Mouse (Mus musculus) retina, postnatal 1 day (tissue): ENCODE data around the gene Il27.

ENCODE experiments used
- DNase-seq: peaks from one replicate; pipeline ENCODE4 v3.0.0-alpha.2; 2012

Il27 gene

DNA sequence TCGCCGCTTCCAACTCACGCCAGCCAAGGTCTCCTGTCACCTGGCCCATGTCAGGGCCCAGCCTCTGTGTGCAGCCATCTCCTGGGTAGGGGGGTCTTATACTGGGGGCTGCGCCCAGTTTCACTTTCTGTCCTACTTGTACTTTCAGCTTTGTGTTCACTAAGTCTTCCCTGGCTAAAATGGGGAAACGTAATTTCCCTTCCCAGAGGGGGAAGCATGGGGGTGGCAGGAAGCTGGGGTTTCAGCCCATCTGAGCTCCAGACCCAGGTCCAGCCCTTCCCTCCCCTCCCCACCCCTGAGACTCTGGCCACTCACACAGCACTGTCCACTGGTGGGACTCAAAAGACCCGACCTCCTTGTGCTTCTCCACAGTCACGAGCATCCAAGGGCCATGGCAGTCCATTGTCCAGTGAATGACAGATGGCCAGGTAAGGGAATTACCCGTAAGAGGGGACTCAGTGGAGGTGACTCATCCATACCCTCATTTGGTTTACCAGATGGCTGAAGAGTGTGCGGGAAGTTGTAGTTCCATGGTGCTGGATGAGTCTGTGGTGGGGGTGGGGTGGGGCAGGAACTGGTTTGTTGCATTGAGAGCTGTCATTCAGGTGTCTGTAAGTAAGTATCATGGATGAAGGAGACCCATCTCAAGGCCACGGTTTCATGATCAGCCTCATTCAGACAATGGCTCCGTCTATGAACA lies at the start of gene Il27:
Gene Il27, minus strand, starts transcription at position 80 of the 700 bp plus-strand sequence.
- DNase-seq: no peak

DNA sequence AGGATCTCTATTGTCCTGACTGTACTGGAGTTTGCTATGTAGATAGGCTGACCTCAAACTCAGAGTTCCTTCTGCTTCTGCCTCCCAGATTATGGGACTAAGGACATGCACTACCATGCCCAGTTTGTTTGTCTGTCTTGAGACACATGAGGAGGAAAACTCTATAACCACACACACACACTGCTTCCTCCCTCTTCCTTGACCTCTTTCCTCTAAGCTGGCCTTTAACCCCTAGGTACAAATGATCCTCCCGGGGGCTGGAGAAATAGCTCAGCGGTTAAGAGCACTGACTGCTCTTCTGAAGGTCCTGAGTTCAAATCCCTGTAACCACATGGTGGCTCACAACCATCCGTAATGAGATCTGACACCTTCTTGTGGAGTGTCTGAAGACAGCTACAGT lies 49.6 kb upstream of the Il27 start:
- no peak for DNase-seq

DNA sequence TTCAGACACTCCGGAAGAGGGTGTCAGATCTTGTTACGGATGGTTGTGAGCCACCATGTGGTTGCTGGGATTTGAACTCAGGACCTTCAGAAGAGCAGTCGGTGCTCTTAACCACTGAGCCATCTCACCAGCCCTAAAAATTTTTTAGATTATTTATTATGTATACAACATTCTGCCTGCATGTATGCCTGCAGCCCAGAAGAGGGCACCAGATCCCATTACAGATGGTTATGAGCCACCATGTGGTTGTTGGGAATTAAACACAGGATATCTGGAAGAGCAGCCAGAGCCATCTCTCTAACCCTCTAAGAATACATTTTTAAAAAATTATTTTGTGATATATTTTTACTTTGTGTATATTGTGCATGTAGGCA lies 48.5 kb upstream of the Il27 start:
- peak; percentile 69 for DNase-seq

DNA sequence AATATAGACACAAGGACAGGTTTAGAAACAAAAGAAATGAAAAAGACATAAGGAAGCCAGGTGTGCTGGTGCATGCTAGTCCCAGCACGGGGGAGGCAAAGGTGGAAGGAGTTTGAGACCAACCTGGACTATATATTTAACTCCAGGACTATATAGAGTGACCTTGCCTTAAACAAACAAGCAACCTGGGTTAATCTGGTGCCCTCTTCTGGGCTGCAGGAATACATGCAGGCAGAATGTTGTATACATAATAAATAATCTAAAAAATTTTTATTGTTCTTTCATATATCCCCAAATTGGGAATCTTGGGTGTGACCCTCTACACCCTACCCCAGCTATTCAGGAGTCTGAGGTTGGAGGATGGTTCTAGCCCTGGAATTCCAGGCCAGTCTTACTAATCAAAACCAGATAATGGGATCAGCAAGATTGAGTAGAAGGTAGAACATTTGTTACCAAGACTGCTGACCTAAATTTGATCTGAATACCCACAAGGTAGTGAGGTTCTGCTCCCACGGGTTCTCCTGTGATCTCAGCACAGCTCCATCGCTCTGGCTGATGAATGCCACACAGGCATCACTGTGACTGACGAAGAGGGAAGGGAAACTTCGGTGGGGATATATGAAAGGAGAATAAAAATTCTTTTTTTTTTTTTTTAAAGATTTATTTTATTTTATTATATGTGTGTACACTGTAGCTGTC lies 48.0 kb upstream of the Il27 start:
- DNase-seq: no peak

GRCm38 (mm10) chr7:126636733-126637520 lies 42.2 kb upstream of the Il27 start:
- peak; percentile 61 for DNase-seq

- DNase-seq: no peak
Measured at GRCm38 (mm10) chr7:126635375-126635774, 40.6 kb upstream of the Il27 start.

GRCm38 (mm10) chr7:126632478-126632877 lies 37.7 kb upstream of the Il27 start:
- DNase-seq: no peak

- DNase-seq: no peak
Measured at GRCm38 (mm10) chr7:126630824-126631518, 36.2 kb upstream of the Il27 start, which contains the start of gene Nupr1. TSS of gene Nupr1 (minus strand) at chr7:126630861.

DNA sequence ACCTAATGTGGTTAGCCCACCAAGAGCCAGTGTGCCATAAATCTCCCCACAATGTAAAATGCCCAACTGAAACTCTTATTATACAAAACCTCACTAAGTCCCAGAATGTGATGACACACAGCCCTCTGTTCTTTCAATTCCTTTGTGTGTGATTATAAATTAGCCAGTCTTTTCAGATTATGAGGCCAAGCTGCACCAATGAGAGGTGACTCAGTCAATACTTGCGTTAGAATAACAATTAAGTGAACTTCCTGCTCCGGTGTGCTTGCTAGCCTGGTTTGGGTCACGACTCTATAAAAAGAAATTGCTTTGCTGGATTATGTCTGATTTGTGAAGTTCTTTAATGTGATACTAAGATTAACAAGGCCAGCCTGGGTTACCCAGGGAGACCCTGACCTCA lies 35.2 kb upstream of the Il27 start:
- peak; percentile 48 for DNase-seq

GRCm38 (mm10) chr7:126628111-126628510 lies 33.4 kb upstream of the Il27 start:
- no peak for DNase-seq

GRCm38 (mm10) chr7:126625807-126626600 lies 31.3 kb upstream of the Il27 start:
- peak; percentile 6 for DNase-seq

DNA sequence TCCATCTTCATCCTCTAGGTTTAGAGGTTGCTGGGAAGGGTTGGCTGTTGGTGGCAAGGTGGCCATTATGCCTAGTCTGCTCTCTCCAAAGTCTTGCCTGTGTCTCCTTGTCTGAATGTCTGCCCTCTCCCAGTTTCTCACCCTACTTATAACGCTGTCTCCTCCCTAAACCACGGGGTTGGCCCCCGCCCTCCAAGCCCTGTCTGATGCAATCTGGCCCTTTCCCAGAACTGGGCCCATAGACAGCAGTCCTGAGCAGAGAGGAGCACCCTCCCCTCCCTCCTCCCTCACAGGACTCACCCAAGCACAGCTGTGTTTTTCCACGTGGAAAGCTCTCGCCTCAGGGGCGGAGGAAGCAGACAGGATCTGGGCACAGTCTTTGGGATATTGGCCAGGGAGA lies 30.6 kb upstream of the Il27 start:
- DNase-seq: peak; percentile 68

DNA sequence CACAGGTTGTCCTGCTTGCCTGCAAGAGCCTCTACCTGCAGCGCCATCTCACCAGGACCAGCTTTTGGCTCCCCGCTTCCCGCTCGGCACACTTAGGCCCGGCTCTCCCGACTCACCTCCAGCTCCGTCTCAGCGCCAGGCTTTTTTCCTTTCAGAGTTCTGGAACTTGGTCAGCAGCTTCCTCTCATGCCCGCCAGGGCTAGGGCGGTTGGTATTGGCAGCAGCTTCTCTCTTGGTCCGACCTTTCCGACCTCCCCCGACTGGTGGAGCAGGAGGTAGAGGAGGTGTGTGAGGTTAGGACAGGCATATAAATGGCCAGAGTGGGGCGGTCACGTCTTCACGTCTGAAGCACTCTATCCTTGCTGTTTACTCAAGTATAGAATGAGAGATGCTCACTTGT lies 30.0 kb upstream of the Il27 start:
- no peak for DNase-seq

GRCm38 (mm10) chr7:126623381-126623780 lies 28.6 kb upstream of the Il27 start:
- no peak for DNase-seq

DNA sequence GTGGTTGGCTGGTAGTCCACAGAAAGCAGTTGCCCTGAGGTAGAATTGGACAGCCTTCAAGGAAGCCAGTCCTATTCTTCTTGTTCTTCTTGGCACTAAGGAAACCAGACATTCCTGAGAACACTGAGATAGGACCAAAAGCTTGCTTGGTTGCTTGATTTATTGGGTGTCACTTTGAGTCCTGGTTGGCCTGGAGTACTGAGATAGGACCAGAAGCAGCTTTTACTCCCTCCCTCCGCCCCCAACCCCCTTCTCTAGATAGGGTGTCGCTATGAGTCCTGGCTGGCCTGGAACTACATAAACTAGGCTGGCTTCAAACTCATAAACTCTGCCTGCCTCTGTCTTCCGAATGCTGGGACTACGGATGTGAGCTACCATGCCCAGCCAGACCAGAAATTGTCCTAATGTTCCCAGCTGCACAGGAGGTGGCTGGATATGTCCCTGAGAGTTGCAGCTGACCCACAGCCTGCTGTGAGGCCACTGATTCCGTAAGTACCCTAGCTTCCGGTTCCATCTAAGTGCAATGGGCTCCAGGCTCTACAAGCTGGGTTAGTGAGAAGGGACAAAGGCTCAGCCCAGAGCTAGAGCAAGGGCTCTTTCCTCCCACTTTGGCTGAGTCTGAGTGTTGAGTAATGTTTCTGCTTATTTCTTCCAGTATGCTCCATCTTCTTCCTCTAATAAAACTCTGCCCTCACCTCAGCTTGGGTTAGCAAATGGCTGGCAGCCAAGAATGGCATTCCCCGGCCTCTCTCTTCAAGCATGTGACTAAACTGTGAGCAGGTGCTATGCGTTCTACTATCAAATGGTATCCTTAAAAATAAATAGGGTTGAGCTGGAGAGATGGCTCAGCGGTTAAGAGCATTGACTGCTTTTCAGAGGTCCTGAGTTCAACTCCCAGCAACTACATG lies 27.0 kb upstream of the Il27 start:
- DNase-seq: no peak

GRCm38 (mm10) chr7:126619559-126620275 lies 25.0 kb upstream of the Il27 start:
- no peak for DNase-seq

DNA sequence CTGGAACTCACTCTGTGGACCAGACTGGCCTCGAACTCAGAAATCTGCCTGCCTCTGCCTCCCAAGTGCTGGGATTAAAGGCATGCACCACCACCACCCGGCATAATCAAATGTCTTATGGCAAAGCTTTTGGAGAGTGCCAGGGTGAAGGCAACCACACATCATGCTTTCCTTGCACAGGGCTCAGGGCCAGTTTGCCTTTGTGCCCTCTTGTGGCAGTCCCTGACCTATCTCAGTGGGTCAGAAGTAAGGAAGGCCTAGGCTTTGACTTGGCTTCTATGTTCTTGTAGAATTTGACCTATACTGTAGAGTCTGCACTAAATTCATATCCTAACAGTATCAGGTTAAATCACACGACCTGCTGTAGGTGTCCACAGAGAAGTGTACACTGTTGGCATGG lies 22.0 kb upstream of the Il27 start:
- no peak for DNase-seq

- no peak for DNase-seq
Measured at GRCm38 (mm10) chr7:126612736-126613135, 18.0 kb upstream of the Il27 start.

DNA sequence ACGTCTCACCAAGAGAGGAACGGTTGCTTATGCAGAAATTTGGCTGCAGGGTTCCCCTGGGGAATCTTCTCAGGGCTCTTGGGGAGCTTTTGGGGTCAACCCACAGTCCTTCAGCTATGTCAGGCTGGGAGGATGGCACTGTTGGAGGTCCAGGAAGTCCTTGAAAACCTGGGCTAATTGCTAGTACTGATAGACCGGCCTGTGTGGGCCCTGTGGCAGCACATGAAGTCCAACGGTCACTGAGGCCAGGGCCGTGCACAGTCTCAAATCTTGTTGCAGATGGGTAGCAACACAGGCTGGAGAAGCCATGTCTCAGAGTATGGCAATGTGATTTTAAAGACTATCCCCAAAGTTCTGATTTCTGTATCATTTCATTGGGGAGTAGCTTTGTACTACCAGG lies 13.1 kb upstream of the Il27 start:
- no peak for DNase-seq

DNA sequence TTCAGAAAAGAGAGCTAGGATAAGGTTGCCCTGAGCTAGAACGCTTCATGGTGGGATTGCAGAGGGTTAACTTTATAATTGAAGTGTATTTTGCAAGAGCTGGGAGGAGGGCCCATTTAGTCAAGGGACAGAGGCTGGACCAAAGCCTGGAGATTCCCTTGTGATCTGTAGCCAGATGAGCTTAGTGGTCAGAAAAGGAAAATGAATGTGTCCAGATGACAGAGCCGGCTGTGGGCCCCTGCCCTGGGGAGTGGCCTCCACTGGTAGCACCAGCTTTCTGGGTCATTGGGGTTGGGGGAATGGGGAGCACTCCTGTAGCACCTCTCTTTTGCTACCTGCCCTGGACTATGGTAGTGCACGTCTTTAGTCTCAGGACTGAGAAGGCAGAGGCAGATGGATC lies 12.3 kb upstream of the Il27 start:
- DNase-seq: no peak

GRCm38 (mm10) chr7:126606611-126607010 lies 11.9 kb upstream of the Il27 start:
- no peak for DNase-seq
